Mouse (Mus musculus): ENCODE data around the gene Mrps18b. TPM values are rescaled to one million over a fixed set of nuclear protein-coding genes. Genes with fewer than 3 reads are reported as not detected.

The Mrps18b gene
- polyA plus RNA-seq, 2 experiments = 62.7 to 68.0 TPM

DNA sequence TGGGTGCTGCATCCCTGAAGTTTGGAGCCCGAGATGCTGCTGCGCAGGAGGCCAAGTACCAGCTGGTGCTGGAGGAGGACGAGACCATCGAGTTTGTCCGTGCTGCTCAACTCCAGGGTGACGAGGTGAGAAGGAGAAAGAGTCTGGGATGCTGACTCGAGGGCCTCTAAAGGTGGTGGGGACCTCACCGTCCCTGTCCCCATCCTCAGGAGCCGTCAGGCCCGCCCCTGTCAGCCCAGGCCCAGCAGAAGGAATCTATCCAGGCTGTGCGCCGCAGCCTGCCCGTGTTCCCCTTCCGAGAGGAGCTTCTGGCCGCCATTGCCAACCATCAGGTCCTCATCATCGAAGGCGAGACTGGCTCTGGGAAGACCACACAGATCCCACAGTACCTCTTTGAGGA, 33.3 kb downstream of the Mrps18b start:
- 92% methylated on average over 17 of the region's 17 CpGs for WGBS
- Histone ChIP-seq H3K4me2 (replicated peaks; ENCODE audit: low read depth, low read length, severe bottlenecking) (no peak overlapping the region), H3K27me3 (ENCODE audit: control insufficient read depth, insufficient read depth, low read length) (no peaks in the 10 kb centered on the region), H3K4me3 (replicated peaks; ENCODE audit: low read length) (no peak overlapping the region), H3K4me1 (ENCODE audit: control insufficient read depth, insufficient read depth, low read length) (peaks cover 4% of the 10 kb centered on the region), H3K9ac (ENCODE audit: low read depth, low read length, severe bottlenecking) (no peak overlapping the region), H3K27ac (replicated peaks; ENCODE audit: low read depth, low read length) (no peak overlapping the region), H3K36me3 (ENCODE audit: control insufficient read depth, insufficient read depth, low read length) (peaks cover 62% of the 10 kb centered on the region), H3K9me3 (ENCODE audit: control insufficient read depth, low read length) (no peaks in the 10 kb centered on the region)
- DNase-seq (ENCODE audit: low spot score) (no peak), ATAC-seq (ENCODE audit: low FRiP score, low read depth) (no peak)
- TF ChIP-seq POLR2A (IDR thresholded peaks at IDR 0.05; ENCODE audit: borderline replicate concordance, extremely low read depth, insufficient read depth, insufficient read length) = no peak

DNA sequence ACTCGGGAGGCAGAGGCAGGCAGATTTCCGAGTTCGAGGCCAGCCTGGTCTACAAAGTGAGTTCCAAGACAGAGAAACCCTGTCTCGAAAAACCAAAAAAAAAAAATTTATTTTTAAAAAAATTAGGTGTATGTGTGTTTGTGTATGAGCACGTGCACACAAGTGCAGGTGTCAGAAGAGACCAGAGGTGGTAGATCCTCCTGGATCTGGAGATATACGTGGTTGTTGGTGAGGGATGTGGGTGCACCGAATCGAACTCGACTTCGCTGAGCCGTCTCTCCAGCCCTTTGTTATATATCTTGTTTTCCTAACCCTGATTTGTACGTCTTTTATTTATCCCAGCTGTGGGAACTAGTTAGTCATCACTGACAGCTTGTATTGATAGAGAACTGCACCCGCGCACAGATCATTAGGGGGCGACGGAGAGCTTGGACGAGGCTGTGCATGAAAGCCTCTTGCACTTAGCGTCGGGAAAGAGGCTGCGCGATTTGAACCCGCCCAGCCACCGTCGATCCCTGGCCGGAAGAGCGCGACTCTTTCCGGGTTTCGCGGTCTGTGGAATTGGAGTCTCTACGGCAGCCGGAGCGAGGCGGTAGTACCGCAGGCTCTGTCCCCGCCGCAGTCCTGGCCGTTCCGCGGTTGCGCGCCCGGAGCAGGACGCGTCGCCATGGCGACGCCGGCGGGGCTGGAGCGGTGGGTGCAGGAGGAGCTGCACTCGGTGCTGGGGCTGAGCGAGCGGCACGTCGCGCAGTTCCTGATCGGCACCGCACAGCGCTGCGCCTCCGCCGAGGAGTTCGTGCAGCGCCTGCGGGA, 36.7 kb downstream of the Mrps18b start, which contains the start of gene Dhx16:
Gene Dhx16 (plus strand): TSS at position 575 of the 813 bp plus-strand sequence.
- H3K9ac ChIP-seq (ENCODE audit: low read depth, low read length, severe bottlenecking) = peak within 1 kb of the TSS; percentile 77
- 10% methylated on average over 35 of the region's 66 CpGs for WGBS

GRCm38 (mm10) chr17:35874721-35875120, 41.5 kb downstream of the Mrps18b start:
- Histone ChIP-seq H3K27ac (replicated peaks; ENCODE audit: low read depth, low read length) (no peak overlapping the region), H3K9me3 (ENCODE audit: control insufficient read depth, low read length) (no peaks in the 10 kb centered on the region), H3K4me2 (replicated peaks; ENCODE audit: low read depth, low read length, severe bottlenecking) (no peak overlapping the region), H3K27me3 (ENCODE audit: control insufficient read depth, insufficient read depth, low read length) (no peaks in the 10 kb centered on the region), H3K36me3 (ENCODE audit: control insufficient read depth, insufficient read depth, low read length) (peaks cover 36% of the 10 kb centered on the region), H3K9ac (ENCODE audit: low read depth, low read length, severe bottlenecking) (no peak overlapping the region), H3K4me1 (ENCODE audit: control insufficient read depth, insufficient read depth, low read length) (peaks cover 12% of the 10 kb centered on the region), H3K4me3 (replicated peaks; ENCODE audit: low read length) (no peak overlapping the region)
- 90% methylated on average over 6 of the region's 6 CpGs for WGBS
- DNase-seq (ENCODE audit: low spot score) (no peak), ATAC-seq (ENCODE audit: low FRiP score, low read depth) (no peak)
- no peak for TF ChIP-seq POLR2A (IDR thresholded peaks at IDR 0.05; ENCODE audit: borderline replicate concordance, extremely low read depth, insufficient read depth, insufficient read length)

More for the DNA sequence above, 36.7 kb downstream of the Mrps18b start, which contains the start of gene Dhx16:
- Histone ChIP-seq H3K4me2 (replicated peaks; ENCODE audit: low read depth, low read length, severe bottlenecking) (peak within 1 kb of the TSS; percentile 79), H3K4me3 (replicated peaks; ENCODE audit: low read length) (peak within 1 kb of the TSS; percentile 93), H3K36me3 (ENCODE audit: control insufficient read depth, insufficient read depth, low read length) (peaks cover 56% of the 10 kb centered on the region), H3K9me3 (ENCODE audit: control insufficient read depth, low read length) (no peaks in the 10 kb centered on the region), H3K4me1 (ENCODE audit: control insufficient read depth, insufficient read depth, low read length) (peaks cover 4% of the 10 kb centered on the region), H3K27me3 (ENCODE audit: control insufficient read depth, insufficient read depth, low read length) (no peaks in the 10 kb centered on the region), H3K27ac (replicated peaks; ENCODE audit: low read depth, low read length) (peak within 1 kb of the TSS; percentile 43; the same call in 1 of the 2 replicates)
- DNase-seq (ENCODE audit: low spot score) = peak; percentile 96
- no peak for TF ChIP-seq POLR2A (IDR thresholded peaks at IDR 0.05; ENCODE audit: borderline replicate concordance, extremely low read depth, insufficient read depth, insufficient read length)
- peak; percentile 93 for ATAC-seq (ENCODE audit: low FRiP score, low read depth)

DNA sequence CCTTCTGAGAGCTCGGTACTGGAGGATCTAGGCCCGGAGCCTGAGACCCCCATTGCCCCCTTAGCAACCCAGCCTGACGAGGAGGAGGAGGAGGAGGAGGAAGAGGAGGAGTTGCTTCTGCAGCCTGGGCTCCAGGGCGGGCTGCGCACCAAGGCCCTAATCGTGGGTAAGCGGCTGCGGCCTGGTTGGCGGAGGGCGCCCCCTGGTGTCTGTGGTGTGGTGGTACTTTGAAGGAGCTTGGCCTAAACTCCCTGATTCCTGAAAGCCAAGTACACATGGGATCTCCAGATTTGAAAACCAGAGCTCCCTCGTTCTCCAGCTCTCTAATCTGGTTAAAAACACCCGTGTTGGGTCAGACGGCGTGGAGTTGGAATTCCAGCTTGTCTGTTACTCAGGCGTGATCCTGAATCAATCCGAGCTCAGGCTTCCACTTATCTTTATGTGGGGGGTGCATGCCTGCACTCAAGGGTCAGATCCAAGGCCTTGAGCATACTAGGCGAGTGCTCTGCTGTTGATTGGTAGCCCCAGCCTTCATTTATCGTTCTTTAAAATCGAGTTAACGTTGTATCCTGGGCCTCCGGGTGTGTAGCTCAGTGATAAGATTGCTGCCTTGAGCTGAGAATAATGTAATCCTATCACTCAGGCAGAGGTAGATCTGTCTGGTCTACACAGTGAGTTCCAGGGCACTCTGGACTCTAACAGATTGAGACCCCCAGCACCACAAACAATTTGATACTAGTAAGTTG, 42.2 kb downstream of the Mrps18b start:
- no peak for TF ChIP-seq POLR2A (IDR thresholded peaks at IDR 0.05; ENCODE audit: borderline replicate concordance, extremely low read depth, insufficient read depth, insufficient read length)
- ATAC-seq (ENCODE audit: low FRiP score, low read depth) (peak; percentile 47; the same call in 1 of the 2 replicates), DNase-seq (ENCODE audit: low spot score) (peak; percentile 76)
- Histone ChIP-seq H3K27ac (replicated peaks; ENCODE audit: low read depth, low read length) (no peak overlapping the region), H3K9ac (ENCODE audit: low read depth, low read length, severe bottlenecking) (0 out of 2 replicates have a peak overlapping the region, but pooled peaks have one; percentile 34), H3K9me3 (ENCODE audit: control insufficient read depth, low read length) (no peaks in the 10 kb centered on the region), H3K36me3 (ENCODE audit: control insufficient read depth, insufficient read depth, low read length) (peaks cover 36% of the 10 kb centered on the region), H3K4me3 (replicated peaks; ENCODE audit: low read length) (no peak overlapping the region), H3K4me1 (ENCODE audit: control insufficient read depth, insufficient read depth, low read length) (peaks cover 20% of the 10 kb centered on the region), H3K4me2 (replicated peaks; ENCODE audit: low read depth, low read length, severe bottlenecking) (no peak overlapping the region), H3K27me3 (ENCODE audit: control insufficient read depth, insufficient read depth, low read length) (no peaks in the 10 kb centered on the region)
- WGBS = 30% methylated on average over 21 of the region's 21 CpGs

Measured in limb, embryonic 14.5 days (tissue).